Mouse (Mus musculus) thymus, adult 2 months (tissue): Measurements from ENCODE around the gene Clpx. TPM values are rescaled to one million over a fixed set of nuclear protein-coding genes. Genes with fewer than 3 reads are reported as not detected.
"Not testable (repeated sequence)": the region's sequence is repeated elsewhere in the genome, so short reads cannot be mapped to it uniquely, and the experiment has no call there.

Experiments used
- DNase-seq: peaks from one replicate; pipeline ENCODE4 v3.0.0; 2021
- H3K27ac ChIP-seq: fragments of 200-500 bp; 2 replicates; pipeline ENCODE4 v1.5.1; 2012; ENCODE audit warnings: low read length, control low read depth; ENCODE audit not compliant: control insufficient read depth, insufficient read depth
- H3K27me3 ChIP-seq: fragments of 200-500 bp; 2 replicates; pipeline ENCODE4 v1.6.1; 2012; ENCODE audit warnings: mild to moderate bottlenecking, low read length, moderate library complexity, mixed read lengths; ENCODE audit not compliant: control insufficient read depth, insufficient read depth
- H3K36me3 ChIP-seq: fragments of 200-500 bp; 2 replicates; pipeline ENCODE4 v1.6.1; 2012; ENCODE audit warnings: mild to moderate bottlenecking, low read length, moderate library complexity; ENCODE audit not compliant: control insufficient read depth, insufficient read depth
- H3K4me1 ChIP-seq: fragments of 200-500 bp; replicated peaks from 2 replicates; pipeline ENCODE4 v1.6.1; 2012; ENCODE audit warnings: low read length; ENCODE audit not compliant: control insufficient read depth, insufficient read depth
- H3K4me3 ChIP-seq: fragments of 200-500 bp; 2 replicates; pipeline ENCODE4 v1.5.1; 2012; ENCODE audit warnings: mild to moderate bottlenecking, low read length, control low read depth, moderate library complexity; ENCODE audit not compliant: control insufficient read depth, insufficient read depth
- CTCF ChIP-seq: fragments of 200-500 bp; IDR thresholded peaks from 2 replicates; pipeline ENCODE4 v1.5.1; 2012; ENCODE audit warnings: mild to moderate bottlenecking, control low read depth, low read length, moderate library complexity, borderline replicate concordance; ENCODE audit not compliant: control insufficient read depth, poor library complexity, insufficient read depth; ENCODE audit errors: extremely low read depth
- POLR2A ChIP-seq: fragments of 200-500 bp; IDR thresholded peaks from 2 replicates; pipeline ENCODE4 v1.6.1; 2012; ENCODE audit warnings: mild to moderate bottlenecking, low read length, control low read depth, moderate library complexity; ENCODE audit not compliant: control insufficient read depth, poor library complexity, insufficient read depth; ENCODE audit errors: extremely low read depth
- WGBS: fragments of 180-500 bp; shearing (Covaris S2); methylation state at CpG from one replicate; pipeline ENCODE4 v1.1.7; 2018; 5-methylcytosine and 5-hydroxymethylcytosine counted together
- polyA plus RNA-seq: library from polyadenylated mRNA; depleted of rRNA; stranded (reverse); fragments of >200 nt; gene quantifications from 2 replicates; pipeline ENCODE4 v1.2.3, GENCODE M21; 2012

Gene Clpx
- polyA plus RNA-seq, 1 experiment = 10.1 TPM

DNA sequence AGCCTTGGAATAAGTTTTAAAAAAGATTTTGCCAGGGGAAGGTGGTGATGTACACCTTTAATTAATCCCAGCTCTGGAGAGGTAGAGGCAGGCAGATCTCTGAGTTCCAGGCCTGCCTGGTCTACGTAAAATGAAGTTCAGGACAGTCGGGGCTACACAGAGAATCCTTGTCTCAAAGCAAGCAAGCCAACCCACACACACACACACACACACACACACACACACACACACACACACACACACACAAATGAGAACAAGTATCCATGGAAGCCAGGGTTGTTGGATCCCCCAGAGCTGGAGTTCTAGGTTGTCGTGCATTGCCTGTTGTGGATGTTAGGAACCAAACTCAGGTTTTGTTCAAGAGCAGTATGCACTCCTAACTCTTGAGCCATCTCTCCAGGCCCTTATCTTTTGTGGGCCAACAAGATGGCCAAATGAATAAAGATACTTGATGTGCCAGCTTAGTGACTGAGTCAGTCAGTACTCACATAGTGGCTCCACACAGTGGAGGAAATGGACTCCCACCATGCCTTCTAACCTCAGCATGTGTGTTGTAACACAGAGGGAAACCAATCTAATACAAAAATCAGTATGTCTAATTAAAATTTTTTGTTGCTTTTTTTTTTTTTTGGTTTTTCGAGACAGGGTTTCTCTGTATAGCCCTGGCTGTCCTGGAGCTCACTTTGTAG, 18.8 kb downstream of the Clpx start:
- H3K36me3 ChIP-seq = peaks cover 39% of the 10 kb centered on the region
- H3K27me3 ChIP-seq = no peaks in the 10 kb centered on the region
- WGBS = 98% methylated on average over 4 of the region's 4 CpGs
- DNase-seq = no peak
- H3K4me3 ChIP-seq = no peak overlapping the region
- TF ChIP-seq CTCF (no peak), POLR2A (no peak)
- H3K27ac ChIP-seq = no peak overlapping the region
- H3K4me1 ChIP-seq = no peaks in the 10 kb centered on the region

DNA sequence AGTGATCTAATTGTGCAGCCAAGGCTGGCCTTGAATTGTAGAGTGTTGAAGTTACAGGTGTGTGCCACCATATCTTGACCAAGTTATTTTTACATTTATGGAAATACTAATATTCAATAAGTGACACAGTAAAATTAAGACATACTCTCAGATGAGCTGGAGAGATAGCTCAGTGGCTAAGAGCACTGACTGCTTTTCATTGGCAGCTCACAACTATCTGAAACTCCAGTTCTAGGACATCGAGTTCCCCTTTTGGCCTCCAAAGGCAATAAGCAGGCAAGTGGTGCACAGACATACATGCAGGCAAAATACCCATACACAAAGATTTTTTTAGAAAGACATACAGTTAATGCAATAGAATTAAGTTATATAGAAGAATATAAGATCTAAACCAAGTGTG, 19.8 kb downstream of the Clpx start:
- no peak for TF ChIP-seq POLR2A
- no peak for TF ChIP-seq CTCF
- no peak for DNase-seq
- H3K4me1 ChIP-seq = no peaks in the 10 kb centered on the region
- H3K36me3 ChIP-seq = peaks cover 39% of the 10 kb centered on the region
- H3K27ac ChIP-seq = no peak overlapping the region
- WGBS = 88% methylated on average over 1 of the region's 1 CpGs
- H3K27me3 ChIP-seq = no peaks in the 10 kb centered on the region
- no peak overlapping the region for H3K4me3 ChIP-seq

DNA sequence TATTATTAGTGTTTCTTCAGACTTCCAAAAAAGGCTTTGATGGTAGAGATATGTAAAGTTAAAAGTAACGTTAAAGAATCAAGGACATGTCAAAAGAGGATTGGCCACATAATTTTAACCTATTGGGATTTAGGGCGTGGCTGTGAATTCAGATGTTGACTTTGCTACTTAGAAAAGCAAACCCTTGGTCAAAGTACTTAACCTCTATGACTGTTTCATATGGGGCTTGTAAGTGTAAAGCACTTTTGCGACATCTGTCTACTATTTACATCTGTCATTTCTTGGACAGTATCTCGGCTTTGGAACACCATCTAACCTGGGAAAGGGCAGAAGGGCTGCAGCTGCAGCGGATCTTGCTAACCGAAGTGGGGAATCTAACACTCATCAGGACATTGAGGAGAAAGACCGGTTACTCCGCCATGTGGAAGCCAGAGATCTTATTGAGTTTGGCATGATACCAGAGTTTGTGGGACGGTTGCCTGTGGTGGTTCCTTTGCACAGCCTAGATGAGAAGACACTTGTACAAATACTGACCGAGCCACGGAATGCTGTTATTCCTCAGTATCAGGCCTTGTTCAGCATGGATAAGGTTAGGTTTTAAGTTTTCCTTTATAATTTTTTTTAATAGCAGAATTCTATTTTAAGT, 28.3 kb downstream of the Clpx start:
- no peak for DNase-seq
- no peak for TF ChIP-seq CTCF
- no peak for TF ChIP-seq POLR2A
- peaks cover 73% of the 10 kb centered on the region for H3K36me3 ChIP-seq
- no peaks in the 10 kb centered on the region for H3K4me1 ChIP-seq
- H3K27ac ChIP-seq = no peak overlapping the region
- H3K4me3 ChIP-seq = no peak overlapping the region
- H3K27me3 ChIP-seq = no peaks in the 10 kb centered on the region
- WGBS = 96% methylated on average over 11 of the region's 11 CpGs

DNA sequence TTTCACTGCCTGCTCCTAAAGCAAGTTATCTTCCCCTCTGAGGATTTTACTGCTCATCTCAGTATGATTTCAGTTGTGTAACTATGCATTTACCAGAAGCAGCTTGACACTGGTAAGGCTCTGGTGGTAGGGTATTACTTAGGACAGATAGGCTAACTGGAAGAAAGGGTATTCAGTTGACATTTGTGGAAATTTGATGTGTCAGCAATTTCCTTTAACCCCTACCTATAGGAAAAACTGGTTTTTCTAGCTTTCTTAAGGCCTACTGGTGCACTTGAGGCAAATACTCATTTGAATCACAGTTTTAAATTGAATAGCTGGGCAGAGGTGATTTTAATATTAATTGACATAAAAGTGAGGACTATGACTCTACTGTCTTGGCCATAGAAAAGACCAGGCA, 31.9 kb downstream of the Clpx start:
- Histone ChIP-seq H3K27ac (no peak overlapping the region), H3K27me3 (no peaks in the 10 kb centered on the region), H3K4me3 (no peak overlapping the region), H3K36me3 (peaks cover 67% of the 10 kb centered on the region), H3K4me1 (no peaks in the 10 kb centered on the region)
- DNase-seq = no peak
- no peak for TF ChIP-seq CTCF
- no peak for TF ChIP-seq POLR2A

DNA sequence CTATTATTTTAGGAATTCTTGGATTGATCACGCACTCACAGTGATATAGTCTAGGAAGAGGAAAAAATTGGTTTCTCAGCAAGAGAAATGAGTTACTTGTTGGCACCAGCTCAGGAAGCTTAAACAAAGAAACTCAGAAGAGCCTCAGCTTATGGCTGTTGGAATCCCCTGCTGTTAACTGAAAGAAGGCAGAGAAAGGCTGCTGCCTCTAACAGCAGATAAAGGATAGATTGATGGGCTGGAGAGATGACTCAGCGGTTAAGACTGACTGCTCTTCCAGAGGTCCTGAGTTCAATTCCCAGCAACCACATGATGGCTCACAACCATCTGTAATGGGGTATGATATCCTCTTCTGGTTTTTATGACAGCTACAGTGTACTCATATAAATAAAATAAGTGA, 33.3 kb downstream of the Clpx start:
- DNase-seq = no peak
- 99% methylated on average over 2 of the region's 2 CpGs for WGBS
- H3K4me1 ChIP-seq = no peaks in the 10 kb centered on the region
- TF ChIP-seq POLR2A (no peak), CTCF (no peak)
- H3K4me3 ChIP-seq = no peak overlapping the region
- H3K36me3 ChIP-seq = peaks cover 55% of the 10 kb centered on the region
- no peak overlapping the region for H3K27ac ChIP-seq
- no peaks in the 10 kb centered on the region for H3K27me3 ChIP-seq

DNA sequence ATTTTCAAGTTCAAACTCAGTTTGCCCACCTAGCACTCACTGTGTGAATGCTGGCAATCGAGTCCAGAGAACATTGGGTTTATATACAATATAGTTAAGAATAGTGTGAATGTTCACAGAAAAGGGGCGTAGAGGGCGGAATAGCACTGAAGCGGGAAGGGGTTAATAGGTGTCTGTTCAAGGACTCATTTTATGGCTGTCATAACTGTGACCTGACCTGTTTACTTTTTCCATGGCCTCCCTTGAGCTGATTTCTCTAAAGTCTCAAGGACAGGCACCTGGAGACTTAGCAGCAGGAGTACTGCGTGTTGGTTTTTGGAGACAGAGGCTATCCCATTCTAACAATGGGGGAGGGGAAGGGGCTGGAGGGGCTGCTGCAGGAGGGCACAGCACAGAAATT, 39.9 kb downstream of the Clpx start:
- no peaks in the 10 kb centered on the region for H3K4me1 ChIP-seq
- H3K4me3 ChIP-seq = no peak overlapping the region
- peaks cover 10% of the 10 kb centered on the region for H3K36me3 ChIP-seq
- DNase-seq = no peak
- H3K27ac ChIP-seq = no peak overlapping the region
- TF ChIP-seq POLR2A (no peak), CTCF (no peak)
- 98% methylated on average over 5 of the region's 5 CpGs for WGBS
- no peaks in the 10 kb centered on the region for H3K27me3 ChIP-seq

DNA sequence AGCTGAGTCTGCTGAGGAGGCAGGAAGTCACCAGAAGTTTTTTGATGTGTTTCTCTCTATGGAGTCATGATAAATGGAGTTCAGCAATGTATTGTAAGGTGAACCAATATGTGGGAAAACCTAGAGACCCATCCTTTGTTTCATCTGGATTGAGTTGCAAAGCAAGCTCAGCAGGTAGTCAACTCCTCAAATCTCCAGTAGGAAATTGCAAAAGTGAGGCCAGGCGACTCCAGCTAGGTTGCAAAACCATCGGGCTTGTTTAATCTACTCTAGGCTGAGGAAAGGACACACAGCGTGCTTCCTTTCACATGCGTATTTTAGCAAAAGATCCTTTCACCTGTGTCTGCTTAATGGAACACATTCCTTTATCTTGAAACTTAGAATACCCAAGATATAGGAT, 45.1 kb downstream of the Clpx start:
- DNase-seq = no peak
- H3K4me1 ChIP-seq = no peaks in the 10 kb centered on the region
- H3K27me3 ChIP-seq = no peaks in the 10 kb centered on the region
- TF ChIP-seq POLR2A (no peak), CTCF (no peak)
- H3K4me3 ChIP-seq = no peak overlapping the region
- H3K36me3 ChIP-seq = no peaks in the 10 kb centered on the region
- WGBS = 94% methylated on average over 4 of the region's 4 CpGs
- H3K27ac ChIP-seq = no peak overlapping the region

DNA sequence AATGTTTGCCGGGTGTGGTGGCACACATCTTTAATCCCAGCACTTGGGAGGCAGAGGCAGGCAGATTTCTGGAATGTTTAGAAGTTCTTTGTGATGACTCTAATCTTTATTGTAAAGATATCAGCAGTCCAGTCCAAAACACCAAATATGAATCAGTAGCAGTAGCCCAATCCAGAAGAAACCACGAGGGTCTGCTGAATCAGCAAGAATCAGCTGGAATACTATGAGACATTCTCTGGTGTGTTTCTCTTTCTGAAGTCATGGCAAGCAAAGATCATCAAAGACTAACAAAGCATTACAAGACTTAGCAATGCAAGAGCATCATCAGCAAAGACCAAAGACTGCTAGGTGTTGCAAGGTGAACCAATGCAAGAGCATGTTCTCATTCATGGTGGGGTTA, 46.4 kb downstream of the Clpx start:
- WGBS = 93% methylated on average over 2 of the region's 2 CpGs
- Histone ChIP-seq H3K27me3 (no peaks in the 10 kb centered on the region), H3K4me1 (no peaks in the 10 kb centered on the region), H3K36me3 (no peaks in the 10 kb centered on the region), H3K4me3 (no peak overlapping the region), H3K27ac (no peak overlapping the region)
- DNase-seq = no peak
- TF ChIP-seq CTCF (no peak), POLR2A (no peak)

DNA sequence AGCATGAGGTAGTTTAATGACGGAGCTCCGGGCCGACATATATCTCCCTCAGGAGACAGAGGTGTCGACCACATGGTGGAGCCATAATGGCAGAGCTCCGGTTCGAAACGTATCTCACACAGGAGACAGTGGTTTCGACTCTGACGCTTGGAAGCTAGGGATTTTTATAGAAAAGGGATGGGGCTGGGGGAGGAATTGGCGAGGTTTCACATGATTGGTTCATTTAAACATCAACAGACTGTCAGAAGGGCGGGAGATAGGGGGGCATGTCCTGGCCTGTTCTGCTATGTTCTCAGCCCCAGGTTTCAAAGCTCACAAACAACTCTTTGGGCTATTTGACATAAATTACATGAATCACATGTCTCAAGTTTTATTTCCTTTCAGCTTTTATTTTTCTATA, 51.4 kb downstream of the Clpx start:
- Histone ChIP-seq H3K4me3 (peak overlapping the region; percentile 98), H3K27ac (peak overlapping the region; percentile 18; the same call in 1 of the 2 replicates)
- DNase-seq, H3K36me3 ChIP-seq, H3K4me1 ChIP-seq, H3K27me3 ChIP-seq: not testable (repeated sequence)
- 78% methylated on average over 11 of the region's 11 CpGs for WGBS
